Mouse (Mus musculus) cerebellum, adult 2 months (tissue): ENCODE measurements at regions not wholly inside any gene's neighbourhood (a gene's known extent, or its start where the extent isn't known, plus 50 kb on each side); places are given as distances from the start of the nearest gene placed in this dataset.

Experiments used
- DNase-seq, 2 experiments: peaks; one replicate each; pipeline ENCODE4 v3.0.0; 2021
- H3K27ac ChIP-seq: fragments of 200-500 bp; 2 replicates; pipeline ENCODE4 v1.5.1; 2012; ENCODE audit warnings: low read length, control low read depth, inconsistent platforms; ENCODE audit not compliant: insufficient read depth
- H3K27me3 ChIP-seq: fragments of 200-500 bp; 2 replicates; pipeline ENCODE4 v1.6.1; 2012; ENCODE audit warnings: inconsistent platforms, mild to moderate bottlenecking, low read length, moderate library complexity; ENCODE audit not compliant: control insufficient read depth, insufficient read depth
- H3K4me1 ChIP-seq: fragments of 200-500 bp; 2 replicates; pipeline ENCODE4 v1.6.1; 2011; ENCODE audit warnings: low read length; ENCODE audit not compliant: control insufficient read depth, insufficient read depth
- H3K4me3 ChIP-seq: fragments of 200-500 bp; replicated peaks from 2 replicates; pipeline ENCODE3; 2011; ENCODE audit warnings: mild to moderate bottlenecking, low read depth, low read length, control low read depth; ENCODE audit not compliant: insufficient read depth
- CTCF ChIP-seq: fragments of 200-500 bp; IDR thresholded peaks from 2 replicates; pipeline ENCODE4 v1.5.1; 2011; ENCODE audit warnings: low read depth, mild to moderate bottlenecking, control low read depth, low read length, moderate library complexity, borderline replicate concordance; ENCODE audit not compliant: insufficient read depth
- POLR2A ChIP-seq: fragments of 200-500 bp; IDR thresholded peaks from 2 replicates; pipeline ENCODE4 v1.6.1; 2011; ENCODE audit warnings: low read length, control low read depth, borderline replicate concordance; ENCODE audit not compliant: insufficient read depth
- WGBS: fragments of 180-500 bp; shearing (Covaris S2); methylation state at CpG from one replicate; pipeline ENCODE4 v1.1.7; 2018; 5-methylcytosine and 5-hydroxymethylcytosine counted together

GRCm38 (mm10) chr10:26500265-26500935, 124.6 kb upstream of the L3mbtl3 start:
- 90% methylated on average over 12 of the region's 12 CpGs for WGBS
- DNase-seq, result no peak
- TF ChIP-seq CTCF (no peak), POLR2A (no peak)
- Histone ChIP-seq H3K4me3 (no peak overlapping the region), H3K4me1 (no peaks in the 10 kb centered on the region), H3K27me3 (no peaks in the 10 kb centered on the region), H3K27ac (no peak overlapping the region)

DNA sequence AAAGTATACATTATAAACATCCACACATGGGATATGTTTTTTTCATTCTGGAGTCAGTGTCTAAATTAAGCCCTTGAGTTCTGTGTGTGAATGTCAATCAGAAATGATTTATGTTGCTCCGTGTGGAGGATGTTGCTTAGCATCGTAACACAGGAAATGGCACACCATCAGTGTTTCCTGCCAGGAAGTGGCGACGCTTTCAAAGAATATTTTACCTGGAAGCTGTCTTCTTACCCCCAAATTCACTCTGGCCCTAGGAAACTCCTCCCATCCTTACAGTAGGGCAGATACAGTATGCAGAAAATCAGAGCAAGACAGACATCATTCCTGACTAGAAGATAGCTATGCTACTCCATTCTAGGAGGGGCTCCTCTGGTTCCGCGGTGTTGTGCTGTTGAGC, 145.1 kb upstream of the L3mbtl3 start:
- Histone ChIP-seq H3K4me3 (no peak overlapping the region), H3K27ac (no peak overlapping the region), H3K4me1 (no peaks in the 10 kb centered on the region), H3K27me3 (no peaks in the 10 kb centered on the region)
- no peak for DNase-seq
- WGBS, result 83% methylated on average over 6 of the region's 6 CpGs
- no peak for TF ChIP-seq CTCF
- TF ChIP-seq POLR2A, result no peak

GRCm38 (mm10) chr10:26525848-26526546, 150.2 kb upstream of the L3mbtl3 start:
- TF ChIP-seq CTCF (no peak), POLR2A (no peak)
- WGBS, result 14% methylated on average over 4 of the region's 4 CpGs

GRCm38 (mm10) chr10:26540189-26540588, 164.4 kb upstream of the L3mbtl3 start:
- no peak overlapping the region for H3K27ac ChIP-seq
- H3K4me1 ChIP-seq, result no peaks in the 10 kb centered on the region
- no peak for DNase-seq
- TF ChIP-seq CTCF (no peak), POLR2A (no peak)
- H3K4me3 ChIP-seq, result no peak overlapping the region
- no peaks in the 10 kb centered on the region for H3K27me3 ChIP-seq

More at GRCm38 (mm10) chr10:26525848-26526546, 150.2 kb upstream of the L3mbtl3 start:
- Histone ChIP-seq H3K4me1 (no peaks in the 10 kb centered on the region), H3K27ac (no peak overlapping the region), H3K4me3 (no peak overlapping the region), H3K27me3 (no peaks in the 10 kb centered on the region)
- DNase-seq, result no peak

- DNase-seq, result no peak
- no peaks in the 10 kb centered on the region for H3K4me1 ChIP-seq
- no peaks in the 10 kb centered on the region for H3K27me3 ChIP-seq
- WGBS, result 93% methylated on average over 1 of the region's 1 CpGs
- no peak overlapping the region for H3K4me3 ChIP-seq
- H3K27ac ChIP-seq, result no peak overlapping the region
- TF ChIP-seq CTCF (no peak), POLR2A (no peak)
These were observed 168.3 kb upstream of the L3mbtl3 start for GRCm38 (mm10) chr10:26544061-26544460.

DNA sequence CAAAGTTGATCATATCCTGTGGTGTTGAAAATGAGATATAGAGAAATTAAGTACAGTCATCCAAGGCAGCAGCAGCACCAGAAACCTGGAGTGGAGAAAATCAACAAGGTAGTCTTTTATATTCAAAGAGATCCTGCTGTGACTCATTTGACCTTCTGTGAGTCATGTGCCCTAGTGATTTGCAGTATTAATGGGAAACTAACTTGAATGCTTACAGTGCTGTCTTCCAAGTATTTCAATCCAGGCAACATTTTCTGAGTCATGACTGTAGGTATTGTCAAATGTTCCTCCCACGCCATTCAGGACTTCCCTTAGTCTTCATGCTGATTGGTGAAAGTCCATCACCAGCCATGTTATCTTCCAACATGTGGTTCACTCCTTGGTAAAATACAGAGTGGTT, 169.0 kb upstream of the L3mbtl3 start:
- Histone ChIP-seq H3K27me3 (no peaks in the 10 kb centered on the region), H3K4me3 (no peak overlapping the region), H3K27ac (no peak overlapping the region), H3K4me1 (no peaks in the 10 kb centered on the region)
- WGBS, result 79% methylated on average over 1 of the region's 1 CpGs
- no peak for TF ChIP-seq CTCF
- TF ChIP-seq POLR2A, result no peak
- DNase-seq, result no peak

GRCm38 (mm10) chr10:26556246-26556645, 180.5 kb upstream of the L3mbtl3 start:
- H3K4me1 ChIP-seq, result no peaks in the 10 kb centered on the region
- H3K27ac ChIP-seq, result no peak overlapping the region
- WGBS, result 81% methylated on average over 8 of the region's 8 CpGs
- no peak overlapping the region for H3K4me3 ChIP-seq
- TF ChIP-seq POLR2A (no peak), CTCF (no peak)
- no peak for DNase-seq
- no peaks in the 10 kb centered on the region for H3K27me3 ChIP-seq

GRCm38 (mm10) chr10:26558118-26558517, 182.3 kb upstream of the L3mbtl3 start:
- WGBS, result 76% methylated on average over 1 of the region's 1 CpGs
- no peak overlapping the region for H3K27ac ChIP-seq
- TF ChIP-seq CTCF, result no peak
- no peak for TF ChIP-seq POLR2A
- no peaks in the 10 kb centered on the region for H3K4me1 ChIP-seq
- H3K27me3 ChIP-seq, result no peaks in the 10 kb centered on the region
- no peak overlapping the region for H3K4me3 ChIP-seq
- DNase-seq, result no peak
